Mouse (Mus musculus) testis, adult 2 months (tissue): ENCODE measurements around the gene Gfy. TPM values are rescaled to one million over a fixed set of nuclear protein-coding genes. Genes with fewer than 3 reads are reported as not detected.

Experiments used
- H3K27ac ChIP-seq: fragments of 200-500 bp; 2 replicates; pipeline ENCODE4 v1.5.1; 2012; ENCODE audit warnings: low read depth, low read length; ENCODE audit not compliant: control insufficient read depth, insufficient read depth
- H3K27me3 ChIP-seq: fragments of 200-500 bp; 2 replicates; pipeline ENCODE4 v1.6.1; 2012; ENCODE audit warnings: mild to moderate bottlenecking, low read length, moderate library complexity; ENCODE audit not compliant: control insufficient read depth, insufficient read depth
- H3K36me3 ChIP-seq: fragments of 200-500 bp; 2 replicates; pipeline ENCODE4 v1.6.1; 2012; ENCODE audit warnings: mild to moderate bottlenecking, low read length; ENCODE audit not compliant: control insufficient read depth, insufficient read depth
- H3K4me1 ChIP-seq: fragments of 200-500 bp; 2 replicates; pipeline ENCODE4 v1.6.1; 2012; ENCODE audit warnings: low read length; ENCODE audit not compliant: control insufficient read depth, insufficient read depth
- H3K4me3 ChIP-seq: fragments of 200-500 bp; 2 replicates; pipeline ENCODE4 v1.5.1; 2012; ENCODE audit warnings: low read depth, mild to moderate bottlenecking, low read length, moderate library complexity, mixed read lengths; ENCODE audit not compliant: control insufficient read depth
- CTCF ChIP-seq: fragments of 200-500 bp; IDR thresholded peaks from 2 replicates; pipeline ENCODE4 v1.5.1; 2012; ENCODE audit warnings: low read depth, mild to moderate bottlenecking, inconsistent platforms, low read length, moderate library complexity; ENCODE audit not compliant: control insufficient read depth, insufficient read depth, insufficient replicate concordance
- POLR2A ChIP-seq: fragments of 200-500 bp; IDR thresholded peaks from 2 replicates; pipeline ENCODE4 v1.6.1; 2012; ENCODE audit warnings: low read depth, mild to moderate bottlenecking, inconsistent platforms, low read length, moderate library complexity; ENCODE audit not compliant: control insufficient read depth
- polyA plus RNA-seq: library from polyadenylated mRNA; depleted of rRNA; stranded (reverse); fragments of >200 nt; gene quantifications from 2 replicates; pipeline ENCODE4 v1.2.3, GENCODE M21; 2012

Gene Gfy
- polyA plus RNA-seq, 1 experiment: 5.4 TPM

GRCm38 (mm10) chr7:45202654-45203053 lies 23.3 kb upstream of the Gfy start:
- no peak for TF ChIP-seq POLR2A
- TF ChIP-seq CTCF: no peak
- Histone ChIP-seq H3K27me3 (no peaks in the 10 kb centered on the region), H3K36me3 (no peaks in the 10 kb centered on the region), H3K27ac (no peak overlapping the region), H3K4me1 (no peaks in the 10 kb centered on the region; the same call in 1 of the 2 replicates), H3K4me3 (no peak overlapping the region)

- Histone ChIP-seq H3K4me1 (no peaks in the 10 kb centered on the region; the same call in 1 of the 2 replicates), H3K4me3 (no peak overlapping the region), H3K36me3 (no peaks in the 10 kb centered on the region; the same call in none of the 2 replicates), H3K27me3 (no peaks in the 10 kb centered on the region), H3K27ac (no peak overlapping the region)
- TF ChIP-seq CTCF (no peak), POLR2A (no peak)
Measured at GRCm38 (mm10) chr7:45198961-45199360, 19.6 kb upstream of the Gfy start.

- H3K27me3 ChIP-seq: no peaks in the 10 kb centered on the region
- TF ChIP-seq CTCF (peak; percentile 73; the same call in 1 of the 2 replicates), POLR2A (no peak)
- H3K4me3 ChIP-seq: no peak overlapping the region
- peaks cover 3% of the 10 kb centered on the region for H3K36me3 ChIP-seq
- H3K4me1 ChIP-seq: no peaks in the 10 kb centered on the region; the same call in 1 of the 2 replicates
- no peak overlapping the region for H3K27ac ChIP-seq
Measured at GRCm38 (mm10) chr7:45198435-45198834, 19.1 kb upstream of the Gfy start.

GRCm38 (mm10) chr7:45196994-45197393 lies 17.6 kb upstream of the Gfy start:
- no peaks in the 10 kb centered on the region; the same call in 1 of the 2 replicates for H3K4me1 ChIP-seq
- H3K27ac ChIP-seq: no peak overlapping the region
- TF ChIP-seq POLR2A: no peak
- TF ChIP-seq CTCF: no peak
- H3K27me3 ChIP-seq: no peaks in the 10 kb centered on the region
- H3K36me3 ChIP-seq: peaks cover 3% of the 10 kb centered on the region
- no peak overlapping the region for H3K4me3 ChIP-seq

- Histone ChIP-seq H3K4me1 (no peaks in the 10 kb centered on the region; the same call in 1 of the 2 replicates), H3K27ac (no peak overlapping the region), H3K36me3 (peaks cover 3% of the 10 kb centered on the region), H3K27me3 (no peaks in the 10 kb centered on the region), H3K4me3 (no peak overlapping the region)
- TF ChIP-seq POLR2A (no peak; the same call in 1 of the 2 replicates), CTCF (no peak)
Measured at GRCm38 (mm10) chr7:45196176-45196535, 16.8 kb upstream of the Gfy start.

- no peak for TF ChIP-seq POLR2A
- no peak for TF ChIP-seq CTCF
- no peaks in the 10 kb centered on the region for H3K27me3 ChIP-seq
- no peak overlapping the region for H3K27ac ChIP-seq
- peaks cover 3% of the 10 kb centered on the region for H3K36me3 ChIP-seq
- no peaks in the 10 kb centered on the region; the same call in 1 of the 2 replicates for H3K4me1 ChIP-seq
- H3K4me3 ChIP-seq: no peak overlapping the region
Measured at GRCm38 (mm10) chr7:45195341-45196175, 16.2 kb upstream of the Gfy start.

- Histone ChIP-seq H3K36me3 (peaks cover 3% of the 10 kb centered on the region), H3K4me3 (no peak overlapping the region), H3K4me1 (no peaks in the 10 kb centered on the region; the same call in 1 of the 2 replicates), H3K27ac (no peak overlapping the region), H3K27me3 (no peaks in the 10 kb centered on the region)
- TF ChIP-seq POLR2A: no peak
- no peak for TF ChIP-seq CTCF
Measured at GRCm38 (mm10) chr7:45193871-45194785, 14.8 kb upstream of the Gfy start.
